In the genomic region with DNA sequence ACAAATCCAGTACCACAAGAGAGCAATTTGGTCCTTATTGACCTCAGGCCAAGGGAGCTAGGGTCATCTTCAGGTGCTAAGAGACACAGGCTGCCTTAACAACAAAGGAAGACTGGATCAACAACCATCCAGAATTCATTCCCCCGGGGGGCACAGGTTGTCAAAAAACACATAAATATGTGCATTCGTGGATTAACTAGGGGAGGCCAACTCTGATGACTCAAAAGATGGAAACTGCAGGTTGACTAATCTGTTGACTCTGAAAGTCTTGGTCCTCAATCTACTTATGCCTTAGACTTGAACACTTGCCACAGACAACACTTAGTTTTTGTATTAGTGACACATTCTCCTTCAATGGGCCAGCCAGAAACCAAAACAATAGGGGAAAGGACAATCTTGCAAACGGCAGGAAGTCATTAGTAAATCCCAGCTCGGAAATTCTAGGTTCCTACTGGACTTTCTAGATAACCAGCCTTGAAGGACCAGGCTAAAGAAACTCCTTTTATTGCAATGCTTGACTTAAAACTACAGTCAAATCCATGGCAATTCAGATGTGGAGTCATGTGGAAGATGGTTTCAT, we compare ENCODE assay signal across 8 mouse cellular contexts.
DNase-seq lines count a peak whose midpoint lies in the region; ATAC-seq and TF ChIP-seq lines count a peak whose summit lies in the region.

No protein-coding gene starts in this region.

- H3K36me3 ChIP-seq in heart, embryonic 13.5 days, result no peaks in the 10 kb centered on the region
- H3K36me3 ChIP-seq in neural tube, embryonic 15.5 days, result no peaks in the 10 kb centered on the region

- no peak for DNase-seq in left cerebral cortex, adult 2 months (ENCODE audit: extremely low spot score in 1 of 2, low spot score in 2 of 2)
- no peak for DNase-seq in left cerebral cortex, postnatal 10 days (ENCODE audit: extremely low spot score in 1 of 2, low spot score in 2 of 2)
- peak; percentile 7 to 43 for DNase-seq in kidney, postnatal 36 days
- no peak for DNase-seq in right cerebral cortex, adult 2 months (ENCODE audit: low spot score in 2 of 2)
- DNase-seq in cerebellum, postnatal 4 days (ENCODE audit: low spot score in 2 of 2), result no peak
- DNase-seq in gastrocnemius, adult 8-10 months (ENCODE audit: low spot score in 2 of 2), result no peak

- intact Hi-C loops in left cerebral cortex, adult 2 months (cut with DNase I), result no loop called here
- intact Hi-C loops in left cerebral cortex, postnatal 10 days (cut with DNase I), result no loop called here

- peak overlapping the region; percentile 91 for H3K4me2 ChIP-seq in heart, embryonic 13.5 days
- H3K4me2 ChIP-seq in neural tube, embryonic 15.5 days, result peak overlapping the region; percentile 91

- no peak overlapping the region for H3K27ac ChIP-seq in left cerebral cortex, adult 2 months
- H3K27ac ChIP-seq in heart, embryonic 13.5 days (replicated peaks), result peak overlapping the region; percentile 69
- H3K27ac ChIP-seq in neural tube, embryonic 15.5 days (replicated peaks), result peak overlapping the region; percentile 69

- H3K27me3 ChIP-seq in heart, embryonic 13.5 days (replicated peaks), result no peaks in the 10 kb centered on the region
- H3K27me3 ChIP-seq in neural tube, embryonic 15.5 days (replicated peaks), result no peaks in the 10 kb centered on the region

- 58% methylated on average over 4 of the region's 4 CpGs for WGBS in heart, embryonic 13.5 days
- 60% methylated on average over 4 of the region's 4 CpGs for WGBS in neural tube, embryonic 15.5 days

- H3K9ac ChIP-seq in heart, embryonic 13.5 days, result no peak overlapping the region
- H3K9ac ChIP-seq in neural tube, embryonic 15.5 days (replicated peaks), result peak overlapping the region; percentile 63; the same call in 1 of the 2 replicates

- H3K4me1 ChIP-seq in heart, embryonic 13.5 days, result peaks cover 27% of the 10 kb centered on the region
- peaks cover 11% of the 10 kb centered on the region; the same call in 1 of the 2 replicates for H3K4me1 ChIP-seq in neural tube, embryonic 15.5 days

- TF ChIP-seq CTCF in left cerebral cortex, adult 2 months (IDR thresholded peaks at IDR 0.05), result no peak

- no peak for ATAC-seq in heart, embryonic 13.5 days (ENCODE audit: extremely low read depth, insufficient number of reproducible peaks, low FRiP score, low TSS enrichment)
- no peak for ATAC-seq in neural tube, embryonic 15.5 days (ENCODE audit: low FRiP score)

- H3K9me3 ChIP-seq in heart, embryonic 13.5 days, result no peaks in the 10 kb centered on the region
- H3K9me3 ChIP-seq in neural tube, embryonic 15.5 days (replicated peaks), result no peaks in the 10 kb centered on the region

- H3K4me3 ChIP-seq in left cerebral cortex, adult 2 months, result peak overlapping the region; percentile 55
- H3K4me3 ChIP-seq in heart, embryonic 13.5 days, result peak overlapping the region; percentile 64
- peak overlapping the region; percentile 53 for H3K4me3 ChIP-seq in neural tube, embryonic 15.5 days (replicated peaks)

Comparison
In these comparisons a context has a peak if more than half of its experiments do, and no peak if none do; other contexts are left out.
1. DNase-seq: peak in kidney, postnatal 36 days (2 of 2); none in left cerebral cortex, adult 2 months (0 of 2), left cerebral cortex, postnatal 10 days (0 of 2), right cerebral cortex, adult 2 months (0 of 2), cerebellum, postnatal 4 days (0 of 2) and gastrocnemius, adult 8-10 months (0 of 2).
2. Peak in every context shown above with its lines, with median percentiles within 50 percentile points of each other: H3K4me3 ChIP-seq.